Mouse (Mus musculus) intestine, embryonic 16.5 days (tissue): ENCODE results near the gene Pitpna. TPM values are rescaled to one million over a fixed set of nuclear protein-coding genes. Genes with fewer than 3 reads are reported as not detected.
A peak's percentile ranks its signal among the peaks of the same experiment; 100 is the strongest.

Experiments
- ATAC-seq: fragments of 200-750 bp; cut with Nextera tagmentation; 2 replicates; pipeline ENCODE4 v1.8.0; 2017; ENCODE audit warnings: moderate TSS enrichment, moderate library complexity
- H3K27ac ChIP-seq: fragments of 300-500 bp; sonication (generic); 2 replicates; pipeline ENCODE4 v1.5.1; 2014; ENCODE audit warnings: mild to moderate bottlenecking, low read length
- H3K27me3 ChIP-seq: fragments of 300-500 bp; sonication (generic); replicated peaks from 2 replicates; pipeline ENCODE4 v1.6.1; 2014; ENCODE audit warnings: low read length, control low read depth, mixed read lengths; ENCODE audit not compliant: control insufficient read depth, insufficient read depth
- H3K36me3 ChIP-seq: fragments of 300-500 bp; sonication (generic); 2 replicates; pipeline ENCODE4 v1.6.1; 2014; ENCODE audit warnings: low read length, control low read depth; ENCODE audit not compliant: control insufficient read depth, insufficient read depth
- H3K4me1 ChIP-seq: fragments of 300-500 bp; sonication (generic); 2 replicates; pipeline ENCODE4 v1.6.1; 2014; ENCODE audit warnings: low read length, control low read depth, mixed read lengths; ENCODE audit not compliant: control insufficient read depth, insufficient read depth
- H3K4me2 ChIP-seq: fragments of 300-500 bp; sonication (generic); 2 replicates; pipeline ENCODE4 v1.6.1; 2014; ENCODE audit warnings: low read depth, low read length, control low read depth
- H3K4me3 ChIP-seq: fragments of 300-500 bp; sonication (generic); 2 replicates; pipeline ENCODE4 v1.5.1; 2014; ENCODE audit warnings: mild to moderate bottlenecking, low read length
- H3K9ac ChIP-seq: fragments of 300-500 bp; sonication (generic); 2 replicates; pipeline ENCODE4 v1.6.1; 2014; ENCODE audit warnings: low read depth, low read length
- H3K9me3 ChIP-seq: fragments of 300-500 bp; sonication (generic); 2 replicates; pipeline ENCODE4 v1.6.1; 2016; ENCODE audit warnings: low read length, control low read depth; ENCODE audit not compliant: control insufficient read depth
- WGBS: fragments of 180-500 bp; shearing (Covaris S2); extraction: QIAGEN DNeasy Blood & Tissue Kit; methylation state at CpG from one replicate; pipeline ENCODE4 v1.1.7; 2014; 5-methylcytosine and 5-hydroxymethylcytosine counted together
- polyA plus RNA-seq: library from polyadenylated mRNA; unstranded; fragments of >200 nt; fragmentation: Nextera tagmentation; extraction: Ambion mirVana; gene quantifications from 2 replicates; pipeline ENCODE4 v1.2.1, GENCODE M21; 2015

Pitpna gene
- polyA plus RNA-seq, 1 experiment from 2014 or later, result 84.2 TPM

DNA sequence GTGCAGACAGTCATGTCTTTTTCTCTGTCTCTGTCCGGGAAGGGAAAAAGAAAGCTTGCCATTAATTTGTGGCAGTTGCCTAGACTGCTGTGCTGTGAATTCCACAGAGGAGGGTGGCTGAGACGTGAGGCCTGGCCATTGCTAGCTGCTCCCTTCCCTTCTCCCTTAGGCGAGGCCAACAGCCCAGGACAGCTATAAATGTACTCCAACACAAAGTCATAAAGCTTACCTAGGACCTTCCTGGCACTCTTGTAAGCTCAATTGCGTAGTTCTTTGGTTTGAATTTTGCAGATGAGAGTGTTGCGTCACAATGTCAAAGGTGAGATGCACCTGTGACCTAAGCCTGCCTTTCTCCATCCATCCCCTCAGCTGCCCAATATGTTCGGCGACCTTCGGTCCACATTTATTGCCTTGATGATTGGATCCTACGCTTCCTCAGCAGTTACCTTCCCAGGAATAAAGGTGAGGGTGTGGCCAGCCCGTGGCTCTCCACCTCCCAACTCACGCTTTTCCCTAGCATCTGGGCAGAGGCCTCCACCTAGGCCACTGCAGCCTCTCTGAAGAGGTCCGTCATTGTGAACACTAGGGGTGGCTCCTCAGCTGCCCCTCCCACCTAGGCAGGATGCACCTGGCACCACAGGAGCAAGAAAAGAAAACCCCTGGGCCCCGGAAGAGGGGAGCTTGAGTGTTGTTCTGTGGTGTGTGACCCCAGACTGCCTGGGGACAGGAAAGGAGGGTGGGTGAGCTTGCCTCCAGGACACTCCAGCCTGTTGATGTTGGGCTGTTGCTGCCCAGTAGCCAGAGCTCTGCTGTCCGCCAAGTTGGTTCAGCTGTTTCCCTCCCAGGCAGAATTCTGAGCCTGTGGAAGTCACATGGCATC lies 27.1 kb upstream of the Pitpna start:
- Histone ChIP-seq H3K4me3 (no peak overlapping the region), H3K4me2 (no peak overlapping the region), H3K36me3 (no peaks in the 10 kb centered on the region), H3K4me1 (peaks cover 22% of the 10 kb centered on the region), H3K9ac (0 out of 2 replicates have a peak overlapping the region, but pooled peaks have one; percentile 24), H3K27me3 (no peaks in the 10 kb centered on the region), H3K9me3 (no peaks in the 10 kb centered on the region), H3K27ac (peak overlapping the region; percentile 89)
- ATAC-seq, result peak; percentile 92
- WGBS, result 52% methylated on average over 14 of the region's 14 CpGs

DNA sequence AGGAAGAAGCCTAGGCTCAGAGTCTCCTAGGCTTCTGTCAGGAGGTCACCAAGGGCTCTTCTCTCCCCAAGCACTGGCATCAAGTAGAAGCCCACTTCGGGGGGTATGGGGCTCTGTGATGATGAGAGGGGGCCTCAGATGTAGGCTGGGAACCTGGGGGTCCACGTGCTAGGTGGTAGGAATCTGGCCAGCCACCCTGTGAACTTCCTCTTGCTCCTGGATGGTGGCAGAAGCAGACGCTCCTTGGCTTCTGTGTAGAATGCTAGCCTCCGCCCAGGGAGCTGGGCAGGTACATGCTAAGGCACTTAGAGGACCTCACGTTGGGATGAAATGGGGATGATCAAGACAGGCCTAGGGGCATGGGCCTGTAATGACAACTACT lies 26.5 kb upstream of the Pitpna start:
- peak; percentile 27 for ATAC-seq
- Histone ChIP-seq H3K4me3 (no peak overlapping the region), H3K36me3 (no peaks in the 10 kb centered on the region), H3K27me3 (no peaks in the 10 kb centered on the region), H3K9me3 (no peaks in the 10 kb centered on the region), H3K4me1 (peaks cover 27% of the 10 kb centered on the region), H3K4me2 (no peak overlapping the region), H3K9ac (0 out of 2 replicates have a peak overlapping the region, but pooled peaks have one; percentile 24), H3K27ac (peak overlapping the region; percentile 89)
- WGBS, result 78% methylated on average over 5 of the region's 5 CpGs

DNA sequence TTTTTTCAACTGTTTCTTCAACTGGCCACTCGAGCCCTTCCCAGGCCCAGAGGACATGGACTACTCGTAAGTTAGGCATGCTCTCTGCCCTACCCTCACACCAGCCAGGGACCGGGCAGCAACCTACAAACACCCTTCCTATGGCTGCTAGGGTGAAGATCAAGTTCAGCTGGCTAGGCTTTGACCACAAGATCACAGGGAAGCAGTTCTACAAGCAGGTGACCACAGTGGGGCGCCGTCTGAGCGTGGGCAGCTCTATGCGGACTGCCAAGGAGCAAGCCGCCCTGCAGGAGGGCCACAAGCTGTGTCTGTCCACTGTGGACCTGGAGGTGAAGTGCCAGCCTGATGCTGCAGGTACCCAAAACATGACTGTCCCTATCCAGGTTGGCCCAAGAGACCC lies 25.1 kb upstream of the Pitpna start:
- H3K4me2 ChIP-seq, result no peak overlapping the region
- WGBS, result 90% methylated on average over 8 of the region's 8 CpGs
- H3K9ac ChIP-seq, result no peak overlapping the region
- no peak overlapping the region for H3K4me3 ChIP-seq
- H3K4me1 ChIP-seq, result peaks cover 37% of the 10 kb centered on the region
- ATAC-seq, result no peak
- no peak overlapping the region for H3K27ac ChIP-seq
- no peaks in the 10 kb centered on the region for H3K27me3 ChIP-seq
- H3K9me3 ChIP-seq, result no peaks in the 10 kb centered on the region
- no peaks in the 10 kb centered on the region for H3K36me3 ChIP-seq

DNA sequence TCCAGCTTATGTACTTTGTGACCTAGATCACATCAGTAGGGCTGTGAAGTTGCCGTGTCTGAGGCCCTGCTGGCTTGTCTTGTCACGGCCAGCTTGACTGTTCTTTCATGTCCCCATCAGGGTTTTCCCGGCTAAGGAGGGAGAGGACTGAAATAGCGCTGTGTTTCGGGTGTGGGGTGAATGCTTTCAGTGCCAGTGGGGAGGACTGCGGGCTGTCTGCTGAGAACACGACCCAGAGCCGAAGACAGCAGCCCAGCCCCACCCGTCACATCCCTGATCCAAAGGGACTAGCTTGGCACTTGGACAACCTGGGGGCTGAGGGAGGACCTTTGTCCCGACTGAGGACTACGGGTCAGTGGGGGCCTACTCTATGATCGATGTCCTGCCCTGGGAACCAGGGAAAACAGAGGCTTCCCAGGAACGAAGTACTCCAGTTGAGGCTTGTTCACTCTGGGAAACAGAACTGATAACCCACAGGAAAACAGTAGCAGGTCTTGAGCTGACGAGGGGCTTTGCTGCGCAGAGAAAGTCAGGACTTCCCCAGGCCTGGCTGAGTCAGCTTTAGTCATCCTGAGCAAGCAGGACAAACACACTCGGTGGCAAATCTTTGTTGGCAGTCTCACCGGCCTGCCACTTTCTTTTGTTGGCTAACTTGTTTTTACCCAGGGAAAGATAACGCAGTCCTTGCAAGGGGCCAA lies 23.9 kb upstream of the Pitpna start:
- H3K27ac ChIP-seq, result peak overlapping the region; percentile 3
- no peaks in the 10 kb centered on the region for H3K9me3 ChIP-seq
- no peak overlapping the region for H3K4me3 ChIP-seq
- no peaks in the 10 kb centered on the region for H3K27me3 ChIP-seq
- peaks cover 44% of the 10 kb centered on the region for H3K4me1 ChIP-seq
- ATAC-seq, result no peak
- no peak overlapping the region for H3K4me2 ChIP-seq
- WGBS, result 60% methylated on average over 18 of the region's 18 CpGs
- 0 out of 2 replicates have a peak overlapping the region, but pooled peaks have one; percentile 31 for H3K9ac ChIP-seq
- no peaks in the 10 kb centered on the region for H3K36me3 ChIP-seq

DNA sequence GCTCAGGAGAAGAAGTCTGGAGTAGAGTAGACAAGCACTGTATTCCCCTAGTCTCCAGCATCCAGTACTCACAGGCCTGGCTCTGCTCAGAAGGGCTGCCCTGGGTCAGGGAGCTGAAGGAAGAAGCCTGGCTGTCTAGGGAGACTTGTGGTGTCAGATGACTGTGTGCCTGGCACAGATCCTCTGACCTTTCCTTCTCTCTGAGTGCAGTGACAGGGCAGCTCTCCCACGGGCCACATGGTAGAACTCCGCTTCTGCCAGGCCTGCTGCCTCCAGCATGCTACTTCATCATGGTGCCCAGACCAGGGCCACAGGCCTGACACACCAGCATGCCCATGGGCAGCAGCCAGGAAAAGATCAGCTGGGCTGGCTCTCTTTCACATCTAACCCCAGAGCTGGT lies 22.0 kb upstream of the Pitpna start:
- 81% methylated on average over 2 of the region's 2 CpGs for WGBS
- H3K27me3 ChIP-seq, result no peaks in the 10 kb centered on the region
- ATAC-seq, result no peak
- peaks cover 37% of the 10 kb centered on the region for H3K4me1 ChIP-seq
- no peak overlapping the region for H3K9ac ChIP-seq
- no peak overlapping the region for H3K4me2 ChIP-seq
- H3K4me3 ChIP-seq, result no peak overlapping the region
- H3K36me3 ChIP-seq, result no peaks in the 10 kb centered on the region
- H3K9me3 ChIP-seq, result no peaks in the 10 kb centered on the region
- H3K27ac ChIP-seq, result peak overlapping the region; percentile 12; the same call in 1 of the 2 replicates

DNA sequence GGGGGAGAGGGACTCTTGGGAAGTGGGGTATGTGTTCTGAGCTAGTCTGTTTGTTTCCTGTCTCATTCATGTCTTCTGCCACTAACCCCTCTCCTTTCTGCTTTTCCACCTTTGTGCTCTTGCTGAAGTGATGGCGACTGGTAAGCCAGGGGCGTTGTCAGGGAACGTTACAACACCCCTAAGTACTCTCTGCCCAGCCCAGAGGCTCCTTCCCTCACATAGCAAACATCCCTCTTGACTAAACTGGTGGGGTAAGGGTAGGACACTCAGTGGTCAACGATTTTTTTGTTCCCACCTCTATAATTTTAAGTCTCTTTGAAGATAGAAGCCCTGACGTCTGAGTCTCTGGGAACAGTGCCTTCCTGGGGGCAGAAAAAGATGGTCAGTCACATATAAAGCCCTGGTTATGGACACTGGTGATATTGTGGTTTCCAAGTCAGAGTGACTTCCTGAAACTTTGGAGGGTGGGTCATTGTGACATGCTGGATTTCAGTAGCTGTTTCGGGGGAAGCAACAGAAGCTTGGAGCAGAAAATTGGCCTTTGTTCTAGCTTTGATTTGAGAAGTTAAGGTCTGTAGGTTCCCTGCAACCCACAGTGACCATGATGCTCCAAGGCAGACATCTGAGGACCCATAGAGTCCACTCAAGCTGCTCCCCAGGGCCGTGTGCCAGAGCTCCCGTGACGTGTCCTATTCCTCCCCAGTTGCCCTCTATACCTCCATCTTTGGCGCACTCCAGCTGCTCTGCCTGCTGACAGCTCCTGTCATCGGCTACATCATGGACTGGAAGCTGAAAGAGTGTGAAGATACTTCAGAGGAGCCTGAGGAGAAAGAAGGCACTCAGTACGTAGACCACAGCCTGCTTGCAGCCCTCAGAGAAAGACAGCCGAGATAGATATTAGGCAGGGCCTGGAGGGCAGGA lies 21.4 kb upstream of the Pitpna start:
- 76% methylated on average over 13 of the region's 13 CpGs for WGBS
- H3K9ac ChIP-seq, result no peak overlapping the region
- peak overlapping the region; percentile 14 for H3K27ac ChIP-seq

DNA sequence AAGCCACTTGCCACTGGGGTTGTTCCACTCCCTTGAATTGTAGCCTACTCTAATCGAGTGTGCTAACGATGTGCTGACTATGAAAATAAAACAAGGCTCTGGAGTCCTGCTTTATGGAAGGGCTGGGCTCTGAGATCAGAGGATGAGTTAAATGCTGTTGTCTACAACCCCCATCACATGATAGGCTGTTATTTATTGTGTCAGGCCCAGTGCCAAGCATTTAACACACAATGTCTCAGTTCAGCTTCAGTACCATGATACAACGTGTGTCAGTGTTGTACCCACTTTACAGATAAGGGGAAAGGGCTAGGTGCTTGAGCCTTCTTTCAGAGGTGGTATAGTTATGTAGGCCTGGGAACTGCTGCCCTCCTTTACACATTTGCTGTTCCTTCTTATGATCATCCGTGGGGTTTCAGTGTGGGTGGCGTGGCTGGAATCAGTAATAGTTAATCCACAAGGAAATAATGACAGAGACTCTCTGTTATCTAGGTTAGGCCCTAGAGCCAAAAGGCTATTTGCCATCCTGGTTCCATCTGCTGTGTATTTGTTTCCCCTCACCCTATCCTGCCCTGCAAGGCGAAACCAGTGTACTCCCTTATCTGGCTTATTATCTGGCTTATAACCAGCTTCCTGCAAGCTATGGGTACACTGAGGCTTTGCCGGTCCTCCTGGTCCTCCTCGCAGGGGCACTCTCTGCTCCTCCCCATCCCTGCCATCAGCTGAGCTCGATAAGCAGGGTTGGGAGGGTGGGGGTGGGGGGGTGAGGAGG lies 20.4 kb upstream of the Pitpna start:
- H3K4me2 ChIP-seq, result no peak overlapping the region
- no peaks in the 10 kb centered on the region for H3K9me3 ChIP-seq
- H3K9ac ChIP-seq, result peak overlapping the region; percentile 15; the same call in 1 of the 2 replicates
- H3K36me3 ChIP-seq, result no peaks in the 10 kb centered on the region
- 0 out of 2 replicates have a peak, but pooled peaks have one; percentile 12 for ATAC-seq
- 48% methylated on average over 9 of the region's 9 CpGs for WGBS
- H3K27me3 ChIP-seq, result no peaks in the 10 kb centered on the region
- H3K4me1 ChIP-seq, result peaks cover 43% of the 10 kb centered on the region
- peak overlapping the region; percentile 49; the same call in 1 of the 2 replicates for H3K27ac ChIP-seq
- H3K4me3 ChIP-seq, result no peak overlapping the region

More for the DNA sequence above, 21.4 kb upstream of the Pitpna start:
- Histone ChIP-seq H3K4me1 (peaks cover 34% of the 10 kb centered on the region), H3K36me3 (no peaks in the 10 kb centered on the region), H3K4me3 (no peak overlapping the region), H3K4me2 (no peak overlapping the region), H3K27me3 (no peaks in the 10 kb centered on the region), H3K9me3 (no peaks in the 10 kb centered on the region)
- no peak for ATAC-seq

DNA sequence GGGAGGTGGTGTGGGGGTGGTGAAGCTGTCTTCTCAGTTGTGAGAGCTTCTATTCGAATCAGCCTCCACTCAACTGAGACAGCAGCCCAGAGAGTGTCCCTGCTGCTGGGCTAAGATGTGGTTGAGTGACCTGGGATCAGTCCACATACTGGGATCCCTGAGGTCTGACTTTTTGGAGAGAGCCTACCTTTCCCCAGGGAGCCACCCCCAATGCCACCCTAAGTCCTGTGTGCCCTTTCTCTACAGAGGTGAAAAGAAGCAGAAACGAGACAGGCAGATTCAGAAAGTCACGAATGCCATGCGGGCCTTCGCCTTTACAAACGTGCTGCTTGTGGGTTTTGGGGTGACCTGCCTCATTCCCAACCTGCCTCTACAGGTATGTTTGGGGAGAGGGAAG lies 19.8 kb upstream of the Pitpna start:
- no peak for ATAC-seq
- peak overlapping the region; percentile 31 for H3K27ac ChIP-seq
- H3K4me1 ChIP-seq, result peaks cover 49% of the 10 kb centered on the region
- H3K27me3 ChIP-seq, result no peaks in the 10 kb centered on the region
- no peaks in the 10 kb centered on the region for H3K36me3 ChIP-seq
- no peak overlapping the region for H3K4me2 ChIP-seq
- H3K4me3 ChIP-seq, result no peak overlapping the region
- H3K9me3 ChIP-seq, result no peaks in the 10 kb centered on the region
- no peak overlapping the region for H3K9ac ChIP-seq
- WGBS, result 80% methylated on average over 6 of the region's 6 CpGs
